Mouse (Mus musculus) forebrain, embryonic 13.5 days (tissue): ENCODE measurements around the gene Sorcs1. TPM values are rescaled to one million over a fixed set of nuclear protein-coding genes. Genes with fewer than 3 reads are reported as not detected.

Source experiments
- ATAC-seq: fragments of 200-750 bp; cut with Nextera tagmentation; 2 replicates; pipeline ENCODE4 v1.8.0; 2017
- H3K27ac ChIP-seq: fragments of 300-500 bp; sonication (generic); 2 replicates; pipeline ENCODE4 v1.5.1; 2015; ENCODE audit warnings: inconsistent platforms, mild to moderate bottlenecking, moderate library complexity
- H3K27me3 ChIP-seq: fragments of 300-500 bp; sonication (generic); 2 replicates; pipeline ENCODE4 v1.6.1; 2015; ENCODE audit warnings: mild to moderate bottlenecking, inconsistent platforms
- H3K36me3 ChIP-seq: fragments of 300-500 bp; sonication (generic); 2 replicates; pipeline ENCODE4 v1.6.1; 2015; ENCODE audit warnings: mild to moderate bottlenecking, inconsistent platforms; ENCODE audit not compliant: poor library complexity, severe bottlenecking
- H3K4me1 ChIP-seq: fragments of 300-500 bp; sonication (generic); 2 replicates; pipeline ENCODE4 v1.6.1; 2015; ENCODE audit warnings: inconsistent platforms
- H3K4me2 ChIP-seq: fragments of 300-500 bp; sonication (generic); 2 replicates; pipeline ENCODE4 v1.6.1; 2015; ENCODE audit warnings: inconsistent platforms, mild to moderate bottlenecking, moderate library complexity
- H3K4me3 ChIP-seq: fragments of 300-500 bp; sonication (generic); 2 replicates; pipeline ENCODE4 v1.5.1; 2015; ENCODE audit warnings: mild to moderate bottlenecking, inconsistent platforms
- H3K9ac ChIP-seq: fragments of 300-500 bp; sonication (generic); 2 replicates; pipeline ENCODE4 v1.6.1; 2015; ENCODE audit warnings: mild to moderate bottlenecking, inconsistent platforms
- H3K9me3 ChIP-seq: fragments of 300-500 bp; sonication (generic); replicated peaks from 2 replicates; pipeline ENCODE4 v1.6.1; 2016; ENCODE audit warnings: inconsistent platforms
- WGBS: fragments of 180-500 bp; shearing (Covaris S2); methylation state at CpG from one replicate; pipeline ENCODE4 v1.1.7; 2015; 5-methylcytosine and 5-hydroxymethylcytosine counted together
- polyA plus RNA-seq: library from polyadenylated mRNA; unstranded; fragments of >200 nt; fragmentation: Nextera tagmentation; extraction: Ambion mirVana; gene quantifications from 2 replicates; pipeline ENCODE4 v1.2.1, GENCODE M21; 2015

Gene Sorcs1
- polyA plus RNA-seq, 1 experiment from 2014 or later: 5.9 TPM

- ATAC-seq: no peak
- H3K4me2 ChIP-seq: no peak overlapping the region
- H3K36me3 ChIP-seq: no peaks in the 10 kb centered on the region
- WGBS: 84% methylated on average over 6 of the region's 6 CpGs
- H3K4me3 ChIP-seq: no peak overlapping the region
- no peaks in the 10 kb centered on the region for H3K9me3 ChIP-seq
- no peaks in the 10 kb centered on the region for H3K4me1 ChIP-seq
- H3K27me3 ChIP-seq: no peaks in the 10 kb centered on the region
- H3K9ac ChIP-seq: no peak overlapping the region
- no peak overlapping the region for H3K27ac ChIP-seq
Observed at GRCm38 (mm10) chr19:50395731-50396130, 282.7 kb downstream of the Sorcs1 start.

- Histone ChIP-seq H3K27ac (no peak overlapping the region), H3K9me3 (no peaks in the 10 kb centered on the region), H3K36me3 (no peaks in the 10 kb centered on the region), H3K9ac (no peak overlapping the region), H3K4me2 (no peak overlapping the region), H3K4me1 (no peaks in the 10 kb centered on the region), H3K27me3 (no peaks in the 10 kb centered on the region), H3K4me3 (no peak overlapping the region)
- ATAC-seq: no peak
- 72% methylated on average over 5 of the region's 5 CpGs for WGBS
Observed at GRCm38 (mm10) chr19:50394101-50394500, 284.3 kb downstream of the Sorcs1 start.

- Histone ChIP-seq H3K4me2 (no peak overlapping the region), H3K4me3 (no peak overlapping the region), H3K36me3 (no peaks in the 10 kb centered on the region), H3K27me3 (no peaks in the 10 kb centered on the region), H3K9me3 (peaks cover 3% of the 10 kb centered on the region), H3K9ac (no peak overlapping the region), H3K4me1 (no peaks in the 10 kb centered on the region), H3K27ac (no peak overlapping the region)
- 79% methylated on average over 9 of the region's 9 CpGs for WGBS
- peak; percentile 30; the same call in 1 of the 2 replicates for ATAC-seq
Observed at GRCm38 (mm10) chr19:50389925-50390552, 288.4 kb downstream of the Sorcs1 start.

- no peaks in the 10 kb centered on the region for H3K9me3 ChIP-seq
- H3K27ac ChIP-seq: no peak overlapping the region
- H3K4me3 ChIP-seq: no peak overlapping the region
- H3K4me2 ChIP-seq: no peak overlapping the region
- no peak overlapping the region for H3K9ac ChIP-seq
- no peaks in the 10 kb centered on the region for H3K27me3 ChIP-seq
- no peaks in the 10 kb centered on the region for H3K36me3 ChIP-seq
- 32% methylated on average over 5 of the region's 5 CpGs for WGBS
- ATAC-seq: peak; percentile 80; the same call in 1 of the 2 replicates
- peaks cover 32% of the 10 kb centered on the region for H3K4me1 ChIP-seq
Observed at GRCm38 (mm10) chr19:50378901-50379300, 299.5 kb downstream of the Sorcs1 start.

GRCm38 (mm10) chr19:50374751-50375150 is 303.7 kb downstream of the Sorcs1 start:
- H3K27me3 ChIP-seq: no peaks in the 10 kb centered on the region
- 22% methylated on average over 10 of the region's 10 CpGs for WGBS
- H3K36me3 ChIP-seq: no peaks in the 10 kb centered on the region
- H3K27ac ChIP-seq: peak overlapping the region; percentile 7
- H3K4me3 ChIP-seq: no peak overlapping the region
- ATAC-seq: peak; percentile 41; the same call in 1 of the 2 replicates
- H3K9me3 ChIP-seq: no peaks in the 10 kb centered on the region
- peak overlapping the region; percentile 46 for H3K4me2 ChIP-seq
- peaks cover 36% of the 10 kb centered on the region for H3K4me1 ChIP-seq
- H3K9ac ChIP-seq: no peak overlapping the region

- H3K36me3 ChIP-seq: no peaks in the 10 kb centered on the region
- H3K27me3 ChIP-seq: no peaks in the 10 kb centered on the region
- H3K4me1 ChIP-seq: peaks cover 19% of the 10 kb centered on the region
- H3K9me3 ChIP-seq: no peaks in the 10 kb centered on the region
- H3K27ac ChIP-seq: no peak overlapping the region
- no peak overlapping the region for H3K9ac ChIP-seq
- H3K4me3 ChIP-seq: no peak overlapping the region
- 18% methylated on average over 3 of the region's 3 CpGs for WGBS
- ATAC-seq: no peak
- no peak overlapping the region for H3K4me2 ChIP-seq
Observed at GRCm38 (mm10) chr19:50366446-50366845, 312.0 kb downstream of the Sorcs1 start.

- Histone ChIP-seq H3K4me2 (peak overlapping the region; percentile 22), H3K36me3 (no peaks in the 10 kb centered on the region), H3K9ac (no peak overlapping the region), H3K27me3 (no peaks in the 10 kb centered on the region), H3K4me3 (no peak overlapping the region), H3K9me3 (no peaks in the 10 kb centered on the region), H3K27ac (peak overlapping the region; percentile 45; the same call in 1 of the 2 replicates), H3K4me1 (peaks cover 32% of the 10 kb centered on the region)
- ATAC-seq: peak; percentile 91
- WGBS: 10% methylated on average over 9 of the region's 9 CpGs
Observed at GRCm38 (mm10) chr19:50362655-50363500, 315.6 kb downstream of the Sorcs1 start.

GRCm38 (mm10) chr19:50358561-50358960 is 319.9 kb downstream of the Sorcs1 start:
- H3K9ac ChIP-seq: no peak overlapping the region
- no peak for ATAC-seq
- no peaks in the 10 kb centered on the region for H3K9me3 ChIP-seq
- WGBS: 11% methylated on average over 2 of the region's 2 CpGs
- H3K4me3 ChIP-seq: no peak overlapping the region
- no peak overlapping the region for H3K4me2 ChIP-seq
- peaks cover 25% of the 10 kb centered on the region for H3K4me1 ChIP-seq
- no peaks in the 10 kb centered on the region for H3K27me3 ChIP-seq
- no peaks in the 10 kb centered on the region for H3K36me3 ChIP-seq
- no peak overlapping the region for H3K27ac ChIP-seq

GRCm38 (mm10) chr19:50339211-50339610 is 339.2 kb downstream of the Sorcs1 start:
- Histone ChIP-seq H3K9ac (no peak overlapping the region), H3K4me1 (no peaks in the 10 kb centered on the region), H3K27ac (no peak overlapping the region), H3K4me3 (no peak overlapping the region), H3K9me3 (no peaks in the 10 kb centered on the region), H3K36me3 (no peaks in the 10 kb centered on the region), H3K27me3 (no peaks in the 10 kb centered on the region), H3K4me2 (no peak overlapping the region)
- 76% methylated on average over 8 of the region's 8 CpGs for WGBS
- no peak for ATAC-seq

- no peak for ATAC-seq
Observed at GRCm38 (mm10) chr19:50336751-50337150, 341.7 kb downstream of the Sorcs1 start.

GRCm38 (mm10) chr19:50331136-50331535 is 347.3 kb downstream of the Sorcs1 start:
- H3K27ac ChIP-seq: no peak overlapping the region

More at GRCm38 (mm10) chr19:50336751-50337150, 341.7 kb downstream of the Sorcs1 start:
- no peaks in the 10 kb centered on the region for H3K36me3 ChIP-seq
- no peaks in the 10 kb centered on the region for H3K9me3 ChIP-seq
- no peak overlapping the region for H3K9ac ChIP-seq
- no peaks in the 10 kb centered on the region for H3K27me3 ChIP-seq
- no peak overlapping the region for H3K4me2 ChIP-seq
- 70% methylated on average over 3 of the region's 3 CpGs for WGBS
- no peak overlapping the region for H3K4me3 ChIP-seq
- no peaks in the 10 kb centered on the region for H3K4me1 ChIP-seq
- no peak overlapping the region for H3K27ac ChIP-seq

GRCm38 (mm10) chr19:50327804-50328203 is 350.6 kb downstream of the Sorcs1 start:
- H3K36me3 ChIP-seq: no peaks in the 10 kb centered on the region
- H3K27me3 ChIP-seq: no peaks in the 10 kb centered on the region
- H3K9me3 ChIP-seq: no peaks in the 10 kb centered on the region
- no peaks in the 10 kb centered on the region for H3K4me1 ChIP-seq
- H3K27ac ChIP-seq: no peak overlapping the region
- no peak overlapping the region for H3K4me3 ChIP-seq
- 78% methylated on average over 8 of the region's 8 CpGs for WGBS
- no peak overlapping the region for H3K9ac ChIP-seq
- ATAC-seq: no peak
- H3K4me2 ChIP-seq: no peak overlapping the region

More at GRCm38 (mm10) chr19:50331136-50331535, 347.3 kb downstream of the Sorcs1 start:
- Histone ChIP-seq H3K36me3 (no peaks in the 10 kb centered on the region), H3K27me3 (no peaks in the 10 kb centered on the region), H3K9me3 (no peaks in the 10 kb centered on the region), H3K9ac (no peak overlapping the region), H3K4me3 (no peak overlapping the region), H3K4me1 (no peaks in the 10 kb centered on the region), H3K4me2 (no peak overlapping the region)
- 77% methylated on average over 3 of the region's 3 CpGs for WGBS
- no peak for ATAC-seq
